Mouse (Mus musculus) heart, postnatal 4 days (tissue): ENCODE measurements around the gene BC051019. TPM values are rescaled to one million over a fixed set of nuclear protein-coding genes. Genes with fewer than 3 reads are reported as not detected.

Experiments used
- DNase-seq: peaks from one replicate; pipeline ENCODE4 v3.0.0; 2021
- total RNA-seq, 2 experiments: library from RNA; stranded (reverse); gene quantifications; 2 replicates each; pipeline ENCODE4 v1.2.3; 2021

The BC051019 gene
- total RNA-seq, 2 experiments from 2014 or later, result not detected

DNA sequence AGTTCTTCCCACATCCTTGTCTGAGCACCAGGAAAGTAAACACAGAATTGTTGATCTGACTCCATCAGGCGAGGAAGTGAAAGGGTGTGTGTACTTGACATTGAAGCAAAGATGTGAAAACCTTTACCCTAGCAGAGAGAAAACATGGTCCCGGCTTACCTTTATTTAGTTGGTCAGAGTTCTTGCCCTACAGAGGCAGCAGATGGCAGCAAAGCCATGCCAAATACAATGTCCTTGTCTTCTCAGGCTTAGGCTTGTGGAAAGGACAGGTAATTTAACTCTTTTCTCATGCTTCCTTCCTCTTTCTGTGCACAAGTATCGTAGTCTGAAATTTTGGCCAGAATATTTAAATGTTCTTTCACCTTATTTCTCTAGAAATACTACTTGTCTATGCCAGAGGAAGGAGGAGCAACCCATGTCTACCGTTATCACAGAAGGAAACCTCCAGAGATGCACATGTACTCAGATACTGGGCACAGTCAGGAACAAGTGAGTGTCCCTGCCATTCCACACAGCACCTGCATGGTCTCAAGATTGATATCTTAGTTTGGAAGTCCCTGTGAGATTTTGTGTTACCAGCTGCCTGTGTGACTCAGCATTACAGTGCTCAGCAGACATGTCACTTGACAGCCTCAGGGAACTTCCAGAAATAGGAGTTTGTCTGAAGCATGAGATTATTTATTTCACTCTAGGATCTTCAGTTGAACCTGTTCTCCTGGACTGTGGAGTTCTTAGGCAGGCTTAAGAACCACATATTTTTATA, 16.4 kb downstream of the BC051019 start:
- DNase-seq, result peak; percentile 68

DNA sequence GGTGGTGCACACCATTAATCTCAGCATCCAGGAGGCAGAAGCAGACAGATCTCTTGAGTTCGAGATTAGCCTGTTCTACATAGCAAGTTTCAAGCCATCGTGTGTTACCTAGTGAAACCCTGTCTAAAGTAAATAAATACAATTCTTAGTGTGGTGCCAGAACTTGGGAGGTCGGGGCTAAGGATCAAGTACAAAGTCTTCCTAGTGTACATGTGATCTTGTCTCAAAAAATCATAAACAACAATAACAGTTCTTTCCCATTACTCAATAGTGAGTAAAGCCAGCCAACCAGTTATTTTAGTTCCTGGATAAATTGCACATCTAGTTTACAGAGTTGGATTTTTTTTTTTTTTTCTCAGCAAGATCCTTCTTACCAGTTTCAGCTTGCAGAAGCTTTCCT, 19.2 kb downstream of the BC051019 start:
- no peak for DNase-seq

GRCm38 (mm10) chr7:109704016-109704377, 19.7 kb downstream of the BC051019 start:
- no peak for DNase-seq

GRCm38 (mm10) chr7:109703190-109704015, 20.2 kb downstream of the BC051019 start, which contains the start of the genes St5 and Akip1:
TSS of gene St5 (minus strand) at chr7:109703605.
TSS of gene Akip1 (plus strand) at chr7:109703690.
- peak; percentile 99 for DNase-seq

- no peak for DNase-seq
These were observed 20.9 kb downstream of the BC051019 start for GRCm38 (mm10) chr7:109702721-109703120.

DNA sequence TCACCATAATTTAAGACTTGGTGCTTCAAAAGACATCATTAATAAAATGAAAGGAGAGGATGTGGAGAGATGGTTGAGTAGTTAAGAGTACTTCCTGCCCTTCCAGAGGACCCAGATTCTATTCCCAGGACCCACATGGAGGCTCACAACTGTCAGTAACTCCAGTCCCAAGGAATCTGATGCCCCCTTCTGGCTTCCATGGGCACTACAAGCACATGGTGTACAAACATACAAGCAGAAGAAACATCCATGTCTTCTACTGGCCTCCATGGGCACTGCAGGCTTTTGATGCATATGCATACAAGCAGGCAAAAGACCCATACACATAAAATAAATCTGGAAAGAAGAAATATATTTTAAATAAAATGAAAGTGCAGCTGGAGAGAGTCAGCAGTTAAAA, 23.4 kb downstream of the BC051019 start:
- no peak for DNase-seq

DNA sequence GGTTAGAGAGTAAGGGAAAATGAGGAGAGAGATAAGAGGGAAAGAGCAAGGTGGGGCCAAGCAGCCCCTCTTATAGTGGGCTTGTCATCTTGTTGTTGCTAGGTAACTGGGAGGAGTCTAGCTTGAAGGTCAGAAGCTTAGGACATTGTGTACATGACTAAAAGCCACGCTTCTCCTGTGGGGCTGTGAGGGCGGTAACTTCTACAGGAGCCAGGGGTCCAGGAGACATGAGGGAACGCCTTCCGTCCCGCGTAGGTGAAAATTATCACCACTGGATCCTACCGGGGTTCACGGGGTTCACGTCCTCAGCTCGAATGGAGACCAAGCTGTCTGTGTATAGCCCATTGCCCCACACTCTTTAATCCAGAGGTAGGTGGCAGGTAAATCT, 28.3 kb downstream of the BC051019 start:
- no peak for DNase-seq

- no peak for DNase-seq
These were observed 28.9 kb downstream of the BC051019 start for GRCm38 (mm10) chr7:109694576-109695338.

- no peak for DNase-seq
These were observed 32.7 kb downstream of the BC051019 start for GRCm38 (mm10) chr7:109690961-109691360.

DNA sequence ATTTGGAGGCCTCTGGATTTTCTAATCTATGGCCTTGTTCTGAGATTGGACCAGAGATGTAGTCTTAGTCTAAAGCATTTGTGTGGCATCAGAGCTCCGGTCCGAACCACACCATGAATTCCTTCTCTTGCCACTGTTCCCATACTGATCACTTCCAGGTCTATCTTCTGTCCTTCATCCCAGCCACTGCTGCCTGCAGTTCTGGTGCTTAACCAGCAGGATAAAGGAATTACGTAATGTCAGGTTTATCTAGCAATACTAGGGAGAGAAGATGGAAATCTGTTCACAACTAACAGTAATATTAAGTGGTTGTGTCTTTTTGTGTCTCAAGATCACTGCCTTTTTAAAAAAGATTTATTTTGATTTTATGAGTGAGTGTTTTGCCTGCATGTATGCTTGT, 33.5 kb downstream of the BC051019 start:
- no peak for DNase-seq

- DNase-seq, result no peak
These were observed 37.0 kb downstream of the BC051019 start for GRCm38 (mm10) chr7:109686585-109687128.

DNA sequence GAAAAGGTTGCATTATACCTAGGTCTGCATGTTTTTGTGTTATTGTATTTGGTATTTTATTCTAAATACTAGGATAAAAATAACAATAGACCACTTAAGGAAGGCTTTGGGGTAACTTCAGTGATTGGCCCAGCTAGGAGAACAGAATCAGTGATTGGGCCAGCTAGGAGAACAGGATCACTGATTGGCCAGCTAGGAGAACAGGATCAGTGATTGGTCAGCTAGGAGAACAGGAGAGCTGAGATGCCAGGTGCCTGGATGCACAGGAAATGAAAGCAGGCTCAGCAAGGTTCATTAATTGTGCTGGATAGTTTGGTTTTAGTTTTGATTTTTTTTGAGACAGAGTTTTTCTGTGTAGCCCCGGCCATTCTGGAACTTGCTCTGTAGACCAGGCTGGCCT, 42.8 kb downstream of the BC051019 start:
- no peak for DNase-seq

DNA sequence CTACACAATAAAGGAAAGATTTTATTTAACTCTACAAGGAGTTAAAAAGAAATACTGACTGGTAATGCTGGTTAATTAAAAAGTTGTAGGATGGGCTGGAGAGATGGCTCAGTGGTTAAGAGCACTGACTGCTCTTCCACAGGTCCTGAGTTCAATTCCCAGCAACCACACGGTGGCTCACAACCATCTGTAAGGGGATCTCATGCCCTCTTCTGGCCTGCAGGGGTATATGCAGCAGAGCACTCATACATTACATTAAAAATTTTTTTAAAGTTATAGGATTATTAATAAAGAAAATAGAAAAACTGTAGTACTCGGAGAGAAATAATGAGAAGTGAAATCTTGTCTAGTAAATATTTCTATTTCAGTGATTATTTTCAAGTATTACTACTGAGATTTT, 43.4 kb downstream of the BC051019 start:
- no peak for DNase-seq

GRCm38 (mm10) chr7:109674944-109675628, 48.6 kb downstream of the BC051019 start:
- DNase-seq, result no peak

GRCm38 (mm10) chr7:109671581-109672471, 51.8 kb downstream of the BC051019 start:
- DNase-seq, result peak; percentile 85

- DNase-seq, result no peak
These were observed 54.1 kb downstream of the BC051019 start for GRCm38 (mm10) chr7:109669426-109670170.

DNA sequence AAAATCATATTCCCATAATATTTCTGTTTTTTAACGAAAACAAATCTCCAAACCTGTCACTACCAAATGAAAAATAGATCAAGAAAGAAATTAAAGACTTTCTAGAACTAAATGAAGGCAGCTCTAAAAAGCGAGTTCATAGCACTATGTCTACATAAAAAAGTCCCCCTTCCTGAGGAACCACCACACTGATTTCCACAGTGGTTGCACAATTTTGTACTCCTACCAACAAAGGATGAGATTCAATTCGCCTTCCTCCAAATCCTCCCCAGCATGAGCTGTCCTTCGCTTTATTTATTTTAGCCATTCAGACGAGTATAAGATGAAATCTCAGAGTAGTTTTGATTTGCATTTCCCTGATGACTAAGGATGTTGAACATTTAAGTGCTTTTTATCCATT, 57.0 kb downstream of the BC051019 start:
- DNase-seq, result no peak

GRCm38 (mm10) chr7:109662626-109663025, 61.0 kb downstream of the BC051019 start:
- no peak for DNase-seq
